Mouse (Mus musculus) G1E (cell line): Measurements from ENCODE around the gene Mgat4e. TPM values are rescaled to one million over a fixed set of nuclear protein-coding genes. Genes with fewer than 3 reads are reported as not detected.

Source experiments
- ATAC-seq: 2 replicates; pipeline ENCODE4 v1.8.0; 2016; ENCODE audit warnings: mild to moderate bottlenecking; ENCODE audit not compliant: insufficient number of reproducible peaks, poor library complexity, low FRiP score, severe bottlenecking; ENCODE audit errors: extremely low read depth
- DNase-seq: peaks from one replicate; pipeline ENCODE4 v3.0.0; 2012; ENCODE audit warnings: low spot score
- H3K27me3 ChIP-seq: 2 replicates; pipeline ENCODE4 v1.6.1; 2012; ENCODE audit warnings: mild to moderate bottlenecking, low read length, inconsistent platforms; ENCODE audit not compliant: insufficient read depth
- H3K36me3 ChIP-seq: replicated peaks from 2 replicates; pipeline ENCODE3; 2012; ENCODE audit warnings: mild to moderate bottlenecking, inconsistent platforms
- H3K4me1 ChIP-seq: 2 replicates; pipeline ENCODE4 v1.6.1; 2012; ENCODE audit warnings: low read depth, low read length, inconsistent platforms, mixed read lengths; ENCODE audit not compliant: insufficient read depth
- H3K4me3 ChIP-seq: 2 replicates; pipeline ENCODE4 v1.5.1; 2012; ENCODE audit warnings: low read depth, mild to moderate bottlenecking, inconsistent platforms, low read length, moderate library complexity, mixed read lengths
- H3K9me3 ChIP-seq: replicated peaks from 2 replicates; pipeline ENCODE4 v1.6.1; 2012; ENCODE audit warnings: inconsistent platforms
- CTCF ChIP-seq: IDR thresholded peaks from 2 replicates; pipeline ENCODE4 v1.5.1; 2012; ENCODE audit warnings: low read depth, low read length, inconsistent platforms, mixed read lengths
- GATA1 ChIP-seq: IDR thresholded peaks from 2 replicates; pipeline ENCODE4 v1.6.1; 2012; ENCODE audit warnings: borderline replicate concordance, low read length, inconsistent platforms, mixed read lengths
- GATA2 ChIP-seq: IDR thresholded peaks from 2 replicates; pipeline ENCODE4 v1.6.1; 2012; ENCODE audit warnings: low read depth, low read length, inconsistent platforms, borderline replicate concordance
- POLR2AphosphoS5 ChIP-seq: IDR thresholded peaks from 2 replicates; pipeline ENCODE4 v1.6.1; 2012; ENCODE audit warnings: low read depth, low read length, inconsistent platforms; ENCODE audit not compliant: insufficient replicate concordance
- TAL1 ChIP-seq: conservative IDR thresholded peaks from 2 replicates; pipeline ENCODE4 v1.6.1; 2012; ENCODE audit warnings: low read depth, low read length, inconsistent platforms, mixed read lengths
- polyA plus RNA-seq: library from polyadenylated mRNA; stranded (reverse); fragments of >175 nt; gene quantifications from 2 replicates; pipeline ENCODE4 v1.2.3, GENCODE M21; 2012
- total RNA-seq, 2 experiments: library from RNA; stranded (forward) in 1 of 2; stranded (reverse) in 1 of 2; fragments of 200-1000 nt in 1 of 2; fragments of >200 nt in 1 of 2; fragmentation: Nextera tagmentation in 1 of 2; gene quantifications; 2 replicates each; pipeline ENCODE4 v1.2.3; 2014 to 2017

Mgat4e gene
- total and polyA plus RNA-seq, 3 experiments, result 0.38 TPM; not detected in 2

DNA sequence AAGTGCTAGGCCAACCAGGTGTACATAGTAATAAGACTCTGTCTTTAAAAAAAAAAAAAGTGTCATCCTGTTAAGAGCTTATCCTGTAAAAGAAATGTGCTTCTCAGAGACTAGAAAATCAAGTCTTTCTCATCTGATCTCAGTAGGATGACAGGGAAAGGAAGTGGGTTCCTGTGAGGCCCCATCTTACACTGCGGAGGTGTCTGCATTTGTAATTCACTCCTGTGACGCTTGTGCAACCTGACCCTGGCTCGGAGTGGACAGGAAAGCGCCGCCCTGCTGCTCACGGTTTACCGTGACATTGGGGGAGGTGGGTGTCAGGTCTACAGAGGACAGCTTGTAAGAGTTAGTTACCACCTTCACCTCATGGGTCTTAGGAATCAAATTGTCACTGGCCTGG, 39.5 kb downstream of the Mgat4e start:
- H3K4me1 ChIP-seq, result peaks cover 9% of the 10 kb centered on the region
- H3K4me3 ChIP-seq, result no peak overlapping the region
- peaks cover 6% of the 10 kb centered on the region; the same call in 1 of the 2 replicates for H3K27me3 ChIP-seq
- no peak for DNase-seq
- no peaks in the 10 kb centered on the region for H3K9me3 ChIP-seq
- no peak for ATAC-seq
- peaks cover 53% of the 10 kb centered on the region for H3K36me3 ChIP-seq
- TF ChIP-seq TAL1 (no peak), GATA2 (no peak), POLR2AphosphoS5 (no peak), CTCF (no peak), GATA1 (no peak)

DNA sequence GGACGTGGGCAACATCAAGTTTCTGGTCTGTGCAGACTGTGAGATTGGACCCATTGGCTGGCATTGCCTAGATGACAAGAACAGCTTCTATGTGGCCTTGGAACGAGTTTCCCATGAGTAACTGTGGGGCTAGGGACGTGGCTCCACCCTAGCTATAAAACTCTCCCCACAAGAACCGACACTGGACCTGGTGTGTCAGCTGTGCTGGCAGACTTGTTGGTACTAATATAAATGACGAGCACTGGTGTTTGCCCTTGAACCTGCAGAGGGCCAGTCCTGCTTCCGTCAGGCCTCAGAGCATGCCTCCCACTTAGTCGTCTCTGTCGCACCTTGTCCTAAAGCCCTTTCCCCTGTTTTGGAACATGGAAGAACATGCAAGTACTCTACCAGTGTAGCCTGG, 43.3 kb downstream of the Mgat4e start:
- peaks cover 6% of the 10 kb centered on the region; the same call in 1 of the 2 replicates for H3K4me1 ChIP-seq
- no peaks in the 10 kb centered on the region for H3K9me3 ChIP-seq
- peaks cover 82% of the 10 kb centered on the region for H3K36me3 ChIP-seq
- TF ChIP-seq TAL1 (no peak), GATA1 (no peak), POLR2AphosphoS5 (no peak), GATA2 (no peak), CTCF (no peak)
- no peak for DNase-seq
- H3K27me3 ChIP-seq, result no peaks in the 10 kb centered on the region
- no peak overlapping the region for H3K4me3 ChIP-seq
- no peak for ATAC-seq

DNA sequence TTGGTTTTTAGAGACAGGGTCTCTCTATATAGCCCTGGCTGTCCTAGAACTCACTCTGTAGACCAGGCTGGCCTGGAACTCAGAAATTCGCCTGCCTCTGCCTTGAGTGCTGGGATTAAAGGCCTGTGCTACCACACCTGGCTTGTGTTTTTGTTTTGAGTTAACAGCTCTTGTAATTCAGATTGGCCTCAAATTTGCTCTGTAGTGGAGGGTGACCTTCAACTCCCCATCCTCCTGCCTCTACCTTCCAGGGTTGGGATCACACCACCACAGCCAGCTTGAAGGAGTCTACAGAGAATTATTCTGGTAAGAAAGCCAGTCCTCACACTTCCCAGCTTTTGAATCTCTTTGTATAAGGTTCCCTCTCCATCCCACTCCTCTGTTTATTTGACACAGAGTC, 48.6 kb downstream of the Mgat4e start:
- no peaks in the 10 kb centered on the region for H3K27me3 ChIP-seq
- H3K4me3 ChIP-seq, result no peak overlapping the region
- peaks cover 84% of the 10 kb centered on the region for H3K36me3 ChIP-seq
- ATAC-seq (no peak), DNase-seq (no peak)
- TF ChIP-seq POLR2AphosphoS5 (no peak), CTCF (no peak), TAL1 (no peak), GATA2 (no peak), GATA1 (no peak)
- no peaks in the 10 kb centered on the region for H3K9me3 ChIP-seq
- peaks cover 28% of the 10 kb centered on the region for H3K4me1 ChIP-seq

DNA sequence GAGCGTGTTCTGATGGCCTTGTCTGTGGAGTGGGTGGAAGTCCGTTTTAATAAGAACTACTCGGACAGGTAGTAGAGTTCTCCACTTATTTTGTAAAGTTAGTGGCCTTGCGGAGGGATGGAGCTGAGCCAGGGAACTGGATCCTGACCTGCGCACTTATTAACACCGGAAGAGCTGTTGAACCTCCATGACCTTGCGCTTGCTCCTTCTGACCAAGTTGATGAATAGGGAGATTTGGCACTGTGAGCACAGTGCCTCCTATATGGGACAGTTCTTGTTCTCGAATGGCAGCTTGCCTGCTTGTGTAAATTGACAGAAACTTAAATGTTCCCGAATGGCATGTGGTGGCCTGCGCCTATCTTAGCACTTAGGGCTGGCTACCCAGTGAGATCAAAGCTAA, 53.5 kb downstream of the Mgat4e start:
- Histone ChIP-seq H3K4me3 (peak overlapping the region; percentile 30; the same call in 1 of the 2 replicates), H3K9me3 (peaks cover 3% of the 10 kb centered on the region; the same call in 1 of the 2 replicates), H3K4me1 (peaks cover 42% of the 10 kb centered on the region), H3K36me3 (peaks cover 57% of the 10 kb centered on the region), H3K27me3 (no peaks in the 10 kb centered on the region)
- DNase-seq (no peak), ATAC-seq (no peak)
- TF ChIP-seq GATA2, result no peak
- no peak for TF ChIP-seq POLR2AphosphoS5
- no peak for TF ChIP-seq CTCF
- TF ChIP-seq TAL1, result no peak

DNA sequence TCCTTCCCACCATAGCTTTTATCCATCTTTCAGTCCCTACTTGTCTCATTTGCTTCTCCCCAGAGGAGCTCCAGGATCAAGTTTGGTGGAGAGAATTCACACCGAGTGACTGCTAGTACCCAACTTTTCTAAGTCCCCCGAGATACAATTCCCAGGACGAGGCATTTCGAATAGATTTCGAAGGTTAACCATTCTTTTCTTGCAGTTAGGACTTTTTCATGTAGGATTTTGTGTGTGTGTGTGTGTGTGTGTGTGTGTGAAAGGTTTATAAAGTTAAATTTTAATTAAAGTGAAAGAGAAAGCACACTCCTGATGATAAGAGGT, 54.3 kb downstream of the Mgat4e start:
- peaks cover 40% of the 10 kb centered on the region for H3K4me1 ChIP-seq
- H3K4me3 ChIP-seq, result peak overlapping the region; percentile 81
- peaks cover 58% of the 10 kb centered on the region for H3K36me3 ChIP-seq
- no peaks in the 10 kb centered on the region for H3K27me3 ChIP-seq
- no peak for ATAC-seq
- no peak for TF ChIP-seq GATA1
- no peak for TF ChIP-seq CTCF
- no peak for TF ChIP-seq TAL1
- TF ChIP-seq GATA2, result no peak
- no peak for TF ChIP-seq POLR2AphosphoS5
- no peak for DNase-seq
- peaks cover 3% of the 10 kb centered on the region; the same call in 1 of the 2 replicates for H3K9me3 ChIP-seq

DNA sequence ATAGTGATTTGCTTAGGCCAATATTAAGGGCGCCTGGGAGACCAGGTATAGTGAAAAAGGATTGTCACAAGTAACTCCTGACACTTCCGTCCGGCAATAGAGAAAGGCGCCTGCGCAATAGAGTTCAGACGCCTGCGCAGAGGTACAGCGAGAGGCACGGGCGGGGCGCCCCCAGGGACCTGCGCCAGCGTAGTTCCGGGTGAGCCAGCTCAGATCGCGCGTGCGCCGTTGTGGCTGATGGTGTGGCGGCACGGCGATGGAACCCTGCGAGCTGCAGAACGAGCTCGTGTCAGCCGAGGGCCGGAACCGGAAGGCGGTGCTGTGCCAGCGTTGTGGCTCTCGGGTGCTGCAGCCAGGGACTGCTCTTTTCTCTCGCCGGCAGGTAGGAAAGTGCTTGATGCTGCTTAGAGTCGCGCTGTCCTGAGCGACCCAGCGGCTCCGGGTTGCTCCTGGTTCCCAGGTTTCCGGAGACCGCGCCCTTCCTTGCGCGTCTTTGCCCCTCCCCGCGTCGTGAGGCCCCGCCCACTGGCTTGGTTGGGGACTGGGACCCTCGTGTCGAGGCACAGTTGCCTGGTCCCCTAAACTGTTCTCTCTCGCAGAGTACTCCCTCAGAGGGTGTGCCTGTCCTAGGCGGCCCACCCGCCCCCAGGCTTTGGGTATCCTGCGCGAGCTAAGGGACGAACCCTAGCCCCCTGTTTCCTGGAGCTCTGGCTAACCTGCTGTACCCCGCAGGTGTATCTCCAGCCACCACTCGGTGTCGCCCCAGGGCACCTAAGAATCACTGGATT, 54.9 kb downstream of the Mgat4e start, which contains the start of gene Rabif:
Gene Rabif, plus strand, starts transcription at position 221 of the 788 bp plus-strand sequence.
- ATAC-seq (peak; percentile 91), DNase-seq (peak; percentile 97)
- peaks cover 37% of the 10 kb centered on the region for H3K4me1 ChIP-seq
- TF ChIP-seq CTCF (0 out of 2 replicates have a peak, but pooled peaks have one; percentile 4), GATA1 (no peak), POLR2AphosphoS5 (no peak; the same call in 1 of the 2 replicates)
- no peaks in the 10 kb centered on the region for H3K27me3 ChIP-seq
- peaks cover 61% of the 10 kb centered on the region for H3K36me3 ChIP-seq
- peaks cover 3% of the 10 kb centered on the region; the same call in 1 of the 2 replicates for H3K9me3 ChIP-seq
- H3K4me3 ChIP-seq, result peak within 1 kb of the TSS; percentile 81
